Mouse (Mus musculus) embryonic facial prominence, embryonic 10.5 days (tissue): ENCODE measurements around the gene Mbl2. TPM values are rescaled to one million over a fixed set of nuclear protein-coding genes. Genes with fewer than 3 reads are reported as not detected.

ENCODE experiments used
- DNase-seq: peaks from one replicate; pipeline ENCODE4 v3.0.0-alpha.2; 2017; ENCODE audit warnings: low spot score
- H3K27ac ChIP-seq: fragments of 300-500 bp; sonication (generic); replicated peaks from 2 replicates; pipeline ENCODE4 v1.5.1; 2016; ENCODE audit warnings: mild to moderate bottlenecking
- H3K27me3 ChIP-seq: fragments of 300-500 bp; sonication (generic); replicated peaks from 2 replicates; pipeline ENCODE4 v1.6.1; 2016; ENCODE audit warnings: low read depth, mild to moderate bottlenecking; ENCODE audit not compliant: poor library complexity, severe bottlenecking
- H3K36me3 ChIP-seq: fragments of 300-500 bp; sonication (generic); replicated peaks from 2 replicates; pipeline ENCODE4 v1.6.1; 2016; ENCODE audit warnings: mild to moderate bottlenecking, moderate library complexity
- H3K4me1 ChIP-seq: fragments of 300-500 bp; sonication (generic); 2 replicates; pipeline ENCODE4 v1.6.1; 2016
- H3K4me3 ChIP-seq: fragments of 300-500 bp; sonication (generic); 2 replicates; pipeline ENCODE4 v1.5.1; 2016; ENCODE audit warnings: mild to moderate bottlenecking, moderate library complexity
- H3K9me3 ChIP-seq: fragments of 300-500 bp; sonication (generic); 2 replicates; pipeline ENCODE4 v1.6.1; 2016; ENCODE audit warnings: mild to moderate bottlenecking
- WGBS: fragments of 180-500 bp; shearing (Covaris S2); methylation state at CpG from one replicate; pipeline ENCODE4 v1.1.7; 2016; 5-methylcytosine and 5-hydroxymethylcytosine counted together
- microRNA-seq: library from miRNA; unstranded; fragments of <30 nt; microRNA quantifications from one replicate; pipeline ENCODE4, GENCODE M21; 2017
- polyA plus RNA-seq: library from polyadenylated mRNA; unstranded; fragments of >200 nt; fragmentation: Nextera tagmentation; extraction: Ambion mirVana; gene quantifications from 2 replicates; pipeline ENCODE4 v1.2.1, GENCODE M21; 2016

Gene Mbl2
- polyA plus RNA-seq, 1 experiment from 2014 or later, result not detected

DNA sequence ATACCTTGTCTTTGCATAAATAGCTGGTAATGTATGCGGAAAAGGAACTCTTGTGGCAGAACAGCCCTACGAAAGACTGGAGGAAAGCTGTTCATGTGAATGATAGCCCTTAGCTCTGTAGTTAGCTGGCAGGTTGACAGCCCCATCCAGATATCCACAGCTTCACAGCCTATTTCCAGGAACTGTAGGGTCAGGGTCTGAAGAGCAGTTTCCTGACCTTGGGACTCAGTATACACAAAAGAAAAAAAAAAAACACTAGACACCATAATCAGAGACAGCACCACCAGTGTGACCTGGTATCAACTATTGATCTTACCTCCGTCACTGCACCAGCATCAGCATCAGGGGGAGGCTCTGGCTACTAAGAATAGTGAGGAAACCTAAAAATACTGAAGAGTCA is 3.3 kb upstream of the Mbl2 start:
- 85% methylated on average over 3 of the region's 3 CpGs for WGBS
- Histone ChIP-seq H3K9me3 (no peaks in the 10 kb centered on the region), H3K27me3 (no peaks in the 10 kb centered on the region), H3K36me3 (no peaks in the 10 kb centered on the region), H3K4me1 (no peaks in the 10 kb centered on the region), H3K27ac (no peak overlapping the region), H3K4me3 (no peak overlapping the region)
- DNase-seq, result no peak

DNA sequence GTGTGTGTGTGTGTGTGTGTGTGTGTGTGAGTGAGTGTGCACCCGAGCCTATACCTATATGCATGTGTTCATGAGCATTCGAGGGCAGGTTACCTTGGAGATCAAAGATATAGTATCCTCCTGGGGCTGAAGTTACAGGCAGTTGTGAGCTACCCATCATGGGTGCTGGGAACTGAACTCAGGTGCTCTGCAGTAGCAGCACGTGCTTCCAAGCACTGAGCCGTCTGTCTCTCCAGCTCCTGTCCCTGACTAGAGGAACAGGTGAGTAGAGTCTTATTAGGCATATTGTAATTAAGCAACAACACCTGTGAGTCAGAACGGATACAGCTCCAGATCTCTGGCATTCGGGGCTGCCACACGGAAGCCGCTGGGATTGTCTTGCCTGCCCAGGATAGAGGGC is 1.7 kb downstream of the Mbl2 start:
- 81% methylated on average over 8 of the region's 8 CpGs for WGBS
- Histone ChIP-seq H3K4me3 (no peak overlapping the region), H3K36me3 (no peaks in the 10 kb centered on the region), H3K4me1 (no peaks in the 10 kb centered on the region), H3K27ac (no peak overlapping the region), H3K9me3 (no peaks in the 10 kb centered on the region), H3K27me3 (no peaks in the 10 kb centered on the region)
- no peak for DNase-seq

DNA sequence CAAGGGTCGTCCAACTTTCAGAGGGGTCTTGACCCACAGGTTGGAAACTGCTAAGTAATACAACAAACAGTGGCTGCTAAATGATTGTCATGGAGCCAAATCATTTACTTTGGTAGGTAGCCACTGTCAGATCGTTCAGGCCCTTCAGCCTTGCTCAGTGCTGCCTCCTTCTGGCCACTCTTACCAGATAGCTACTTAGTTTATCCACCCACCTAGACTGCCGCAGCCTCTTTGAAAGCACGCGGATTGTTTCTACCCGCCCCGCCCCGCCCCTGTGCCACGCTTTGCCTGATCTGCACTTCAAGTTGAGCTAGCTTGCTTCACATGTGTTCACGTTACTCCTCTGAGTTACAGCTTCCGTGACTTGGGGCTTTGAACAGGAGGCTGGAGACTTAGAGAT is 14.6 kb downstream of the Mbl2 start:
- H3K9me3 ChIP-seq, result no peaks in the 10 kb centered on the region
- no peak overlapping the region for H3K27ac ChIP-seq
- WGBS, result 16% methylated on average over 11 of the region's 11 CpGs
- H3K4me3 ChIP-seq, result no peak overlapping the region
- H3K4me1 ChIP-seq, result 0 out of 2 replicates have a peak, but pooled peaks cover 7% of the 10 kb centered on the region
- no peaks in the 10 kb centered on the region for H3K36me3 ChIP-seq
- peak; percentile 62 for DNase-seq
- peaks cover 16% of the 10 kb centered on the region for H3K27me3 ChIP-seq

DNA sequence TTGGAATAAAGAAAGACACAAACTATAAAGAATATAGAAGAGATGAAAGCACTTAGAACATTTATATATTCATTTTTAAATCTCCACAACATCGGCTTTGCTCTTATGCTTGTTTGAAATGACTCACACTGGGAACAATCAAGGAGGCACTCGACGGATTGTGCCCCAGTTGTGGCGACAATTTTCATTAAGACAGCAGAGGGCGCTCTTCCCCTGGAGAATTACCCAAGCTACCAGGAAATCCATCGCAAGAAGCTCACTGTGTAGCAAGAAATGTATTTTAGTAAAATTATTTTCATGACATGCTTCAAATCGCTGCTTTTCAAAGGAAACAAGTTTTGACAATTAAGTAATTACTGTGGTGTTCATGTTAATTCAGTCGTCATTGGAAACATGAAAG is 16.1 kb downstream of the Mbl2 start:
- H3K27ac ChIP-seq, result no peak overlapping the region
- WGBS, result 8% methylated on average over 8 of the region's 8 CpGs
- H3K9me3 ChIP-seq, result no peaks in the 10 kb centered on the region
- H3K27me3 ChIP-seq, result peaks cover 16% of the 10 kb centered on the region
- H3K4me3 ChIP-seq, result no peak overlapping the region
- peak; percentile 74 for DNase-seq
- H3K36me3 ChIP-seq, result no peaks in the 10 kb centered on the region
- H3K4me1 ChIP-seq, result 0 out of 2 replicates have a peak, but pooled peaks cover 7% of the 10 kb centered on the region

DNA sequence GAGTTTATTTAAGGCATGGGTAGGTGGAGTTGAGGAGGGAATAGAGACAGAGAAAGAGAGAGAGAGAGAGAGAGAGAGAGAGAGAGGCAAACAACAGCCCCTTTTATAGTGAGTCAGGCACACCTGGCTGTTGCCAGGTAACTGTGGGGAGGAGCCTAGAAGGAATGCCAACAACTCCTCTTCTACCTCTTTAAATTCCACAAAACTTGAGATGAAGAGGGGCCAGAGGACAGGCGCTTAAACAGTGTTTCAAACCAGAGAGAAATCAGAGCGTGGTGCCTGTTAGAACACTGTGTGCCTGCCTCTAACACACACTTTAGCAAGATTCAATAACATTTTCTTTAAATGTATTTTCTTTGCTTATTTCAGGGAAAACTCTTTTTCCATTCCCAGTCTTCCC is 19.5 kb downstream of the Mbl2 start:
- WGBS, result 56% methylated on average over 2 of the region's 2 CpGs
- no peaks in the 10 kb centered on the region for H3K9me3 ChIP-seq
- DNase-seq, result no peak
- no peak overlapping the region for H3K4me3 ChIP-seq
- peaks cover 15% of the 10 kb centered on the region for H3K4me1 ChIP-seq
- H3K27ac ChIP-seq, result no peak overlapping the region
- no peaks in the 10 kb centered on the region for H3K36me3 ChIP-seq
- peaks cover 11% of the 10 kb centered on the region for H3K27me3 ChIP-seq

DNA sequence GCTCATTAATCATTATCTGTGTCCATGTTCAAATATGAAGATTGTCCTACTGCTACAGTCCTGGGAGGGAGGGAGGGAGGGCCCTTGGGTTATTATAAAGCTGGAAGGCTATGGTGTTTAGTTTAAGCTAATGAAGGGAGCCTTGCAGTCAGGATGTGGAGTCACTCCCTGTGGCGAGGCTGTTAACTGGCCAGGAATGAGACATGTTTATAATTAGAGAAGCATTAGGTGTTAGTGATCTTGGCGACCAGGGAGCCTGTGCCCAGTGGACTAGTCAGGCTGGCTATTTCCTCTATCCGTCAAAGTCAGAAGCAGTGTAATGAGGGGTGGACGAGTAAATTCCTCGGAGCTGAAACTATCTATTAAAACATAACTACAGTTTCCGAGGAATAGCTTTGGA is 23.6 kb downstream of the Mbl2 start:
- no peaks in the 10 kb centered on the region for H3K27me3 ChIP-seq
- DNase-seq, result no peak
- H3K36me3 ChIP-seq, result no peaks in the 10 kb centered on the region

DNA sequence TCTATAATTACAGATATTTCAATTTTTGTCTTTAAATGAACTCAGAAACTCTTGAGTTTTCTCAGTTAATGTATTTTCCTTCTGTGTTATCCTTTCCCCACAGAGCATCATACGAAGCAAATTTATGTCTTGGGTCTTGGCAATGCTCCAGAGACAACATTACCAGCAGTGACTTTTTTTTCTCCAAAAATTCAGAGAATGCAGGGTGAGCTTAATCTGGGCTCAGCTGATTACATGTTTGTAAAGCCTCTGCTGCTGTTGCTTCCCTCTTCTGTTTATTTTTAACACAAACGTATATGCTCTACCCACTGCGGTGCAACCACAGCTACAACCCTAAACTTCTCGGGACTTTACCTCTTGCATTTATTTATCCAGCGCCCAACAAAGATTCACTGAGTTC is 48.4 kb downstream of the Mbl2 start:
- H3K36me3 ChIP-seq, result no peaks in the 10 kb centered on the region
- no peaks in the 10 kb centered on the region for H3K4me1 ChIP-seq
- H3K9me3 ChIP-seq, result no peaks in the 10 kb centered on the region
- H3K27ac ChIP-seq, result no peak overlapping the region
- DNase-seq, result no peak
- WGBS, result 68% methylated on average over 5 of the region's 5 CpGs
- H3K27me3 ChIP-seq, result no peaks in the 10 kb centered on the region
- H3K4me3 ChIP-seq, result no peak overlapping the region

More for the DNA sequence above, 23.6 kb downstream of the Mbl2 start:
- WGBS, result 24% methylated on average over 6 of the region's 6 CpGs
- no peak overlapping the region for H3K27ac ChIP-seq
- H3K9me3 ChIP-seq, result no peaks in the 10 kb centered on the region
- no peak overlapping the region for H3K4me3 ChIP-seq
- H3K4me1 ChIP-seq, result peaks cover 21% of the 10 kb centered on the region

DNA sequence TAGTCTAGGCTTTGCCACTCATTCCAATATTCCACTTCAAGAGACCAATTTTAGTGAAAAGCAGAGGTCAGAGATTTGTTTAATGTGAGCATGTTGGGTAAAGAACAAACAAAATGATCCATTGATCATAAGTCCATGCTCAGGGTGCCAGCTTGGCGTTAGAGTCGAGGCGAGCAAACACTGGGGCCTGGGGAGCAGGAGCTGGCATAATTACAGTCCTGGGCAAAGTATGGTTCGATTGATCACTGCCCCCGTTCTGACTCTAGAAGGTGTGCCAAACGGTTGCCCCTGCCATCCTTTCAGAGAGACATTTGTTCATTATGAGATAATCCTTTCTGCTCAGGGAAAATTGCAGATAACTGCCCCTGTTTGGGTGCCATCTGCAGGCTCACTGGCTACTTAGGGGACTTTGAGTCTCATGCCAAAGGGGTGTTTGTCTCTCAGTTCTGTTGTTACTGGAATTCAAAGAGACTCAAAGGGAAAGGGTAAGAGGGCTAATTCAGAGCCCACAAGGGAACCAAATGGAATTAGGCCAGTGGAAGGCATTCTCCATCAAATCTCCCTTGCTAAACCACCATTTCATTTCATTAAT is 55.3 kb downstream of the Mbl2 start:
- Histone ChIP-seq H3K4me1 (no peaks in the 10 kb centered on the region), H3K36me3 (no peaks in the 10 kb centered on the region), H3K27me3 (no peaks in the 10 kb centered on the region), H3K27ac (no peak overlapping the region), H3K9me3 (no peaks in the 10 kb centered on the region), H3K4me3 (no peak overlapping the region)
- DNase-seq, result no peak
- 83% methylated on average over 6 of the region's 6 CpGs for WGBS

Small RNAs within 50 kb of the gene (microRNA-seq; reads per million reads assigned to microRNA genes)
- not detected for gene Gm24108

Other genes with a start within 250 kb of the Mbl2 start
- not detected in 2 replicates for gene Trpd52l3, start 229.2 kb upstream of the Mbl2 start, polyA plus RNA-seq
- gene Uhrf2, start 202.4 kb upstream of the Mbl2 start, polyA plus RNA-seq, result 84.7 and 85.7 TPM in 2 replicates
- gene Gldc, start 57.5 kb upstream of the Mbl2 start, polyA plus RNA-seq, result 14.6 and 17.2 TPM in 2 replicates